Mouse (Mus musculus): Measurements from ENCODE around the gene Zmynd8.

Gene Zmynd8

GRCm38 (mm10) chr2:165896171-165896570 lies 2.6 kb downstream of the Zmynd8 start:
- no peak for DNase-seq

GRCm38 (mm10) chr2:165895687-165896086 lies 3.1 kb downstream of the Zmynd8 start:
- DNase-seq, result no peak

DNA sequence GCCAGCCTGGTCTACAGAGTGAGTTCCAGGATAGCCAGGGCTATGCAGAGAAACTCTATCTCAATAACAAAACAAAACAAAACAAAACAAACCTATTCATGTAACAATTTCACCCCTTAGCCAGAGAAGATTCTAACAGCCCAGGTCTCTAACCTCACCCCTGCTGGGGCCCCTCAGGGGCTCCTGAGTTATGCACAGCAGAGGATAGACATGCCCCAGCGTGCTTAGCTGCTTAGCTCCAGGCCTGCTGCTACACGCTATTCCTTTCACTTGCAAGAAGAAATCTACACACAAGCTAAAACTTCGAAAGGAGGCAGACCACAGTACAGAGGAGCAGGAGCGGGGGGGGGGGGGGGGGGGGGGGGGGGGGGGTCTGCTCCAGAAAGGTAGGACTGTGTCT lies 4.3 kb downstream of the Zmynd8 start:
- no peak for DNase-seq

GRCm38 (mm10) chr2:165893232-165893631 lies 5.6 kb downstream of the Zmynd8 start:
- no peak for DNase-seq

GRCm38 (mm10) chr2:165892626-165893025 lies 6.2 kb downstream of the Zmynd8 start:
- DNase-seq, result no peak

- no peak for DNase-seq
Measured at GRCm38 (mm10) chr2:165890401-165890800, 8.4 kb downstream of the Zmynd8 start.

DNA sequence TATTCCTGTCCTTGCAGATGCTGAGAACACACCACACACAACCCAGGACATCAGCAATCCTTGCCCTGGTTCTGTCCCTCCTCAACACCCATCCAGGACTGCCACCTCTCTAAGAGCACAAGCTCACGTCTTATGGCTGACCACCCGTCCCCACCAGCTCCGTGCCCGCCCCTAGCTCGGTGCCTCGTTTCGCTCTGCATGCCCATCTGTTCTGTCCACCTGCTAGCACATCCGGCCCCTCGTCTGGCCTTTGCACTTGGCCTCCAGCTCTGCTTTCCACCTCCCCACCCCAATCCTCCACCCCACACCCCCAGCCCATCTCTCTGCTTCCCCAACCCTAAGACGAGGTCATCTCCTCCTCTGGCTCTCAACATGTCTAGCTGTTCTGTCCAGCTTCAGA lies 8.9 kb downstream of the Zmynd8 start:
- no peak for DNase-seq

- no peak for DNase-seq
Measured at GRCm38 (mm10) chr2:165889266-165889665, 9.6 kb downstream of the Zmynd8 start.

DNA sequence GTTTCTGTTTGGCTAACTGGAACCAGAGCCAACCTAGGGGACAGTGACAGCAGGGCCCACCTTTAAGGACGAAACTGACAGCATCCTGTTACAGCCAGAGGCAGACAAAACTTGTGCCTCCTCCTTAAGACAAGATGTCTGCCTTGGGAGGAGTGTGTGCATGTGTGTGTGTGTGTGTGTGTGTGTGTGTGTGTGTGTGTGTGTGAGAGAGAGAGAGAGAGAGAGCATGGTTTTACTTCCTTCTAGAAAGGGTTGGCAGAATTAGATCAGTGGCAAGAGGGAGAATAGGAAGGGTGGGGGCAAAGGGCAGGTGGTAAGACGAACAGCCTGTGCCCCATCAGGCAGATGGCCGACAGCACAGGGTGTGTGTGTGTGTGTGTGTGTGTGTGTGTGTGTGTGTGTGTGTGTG lies 10.0 kb downstream of the Zmynd8 start:
- peak; percentile 69 for DNase-seq

GRCm38 (mm10) chr2:165888396-165888795 lies 10.4 kb downstream of the Zmynd8 start:
- DNase-seq, result peak; percentile 91

- peak; percentile 77 for DNase-seq
Measured at GRCm38 (mm10) chr2:165886857-165887628, 11.8 kb downstream of the Zmynd8 start.

DNA sequence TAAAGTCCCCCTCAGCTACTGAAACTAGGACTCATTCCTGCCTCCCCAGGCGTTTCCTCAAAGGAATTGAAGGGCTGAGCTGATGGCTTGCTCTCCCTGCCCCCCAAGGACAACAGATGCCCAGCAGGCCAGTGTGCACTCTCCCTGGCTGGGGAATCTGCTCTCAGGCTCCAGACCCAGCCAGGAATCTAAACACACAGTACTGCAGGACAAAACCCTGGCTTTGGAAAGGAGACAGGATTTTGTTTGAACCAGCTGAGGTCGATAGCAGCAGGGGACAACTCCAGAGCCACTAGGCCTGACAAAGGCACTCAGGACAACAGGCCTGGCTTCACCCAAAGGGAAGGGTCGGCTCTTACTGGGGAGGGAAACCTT lies 12.3 kb downstream of the Zmynd8 start:
- peak; percentile 64 for DNase-seq

GRCm38 (mm10) chr2:165885951-165886320 lies 12.9 kb downstream of the Zmynd8 start:
- no peak for DNase-seq

DNA sequence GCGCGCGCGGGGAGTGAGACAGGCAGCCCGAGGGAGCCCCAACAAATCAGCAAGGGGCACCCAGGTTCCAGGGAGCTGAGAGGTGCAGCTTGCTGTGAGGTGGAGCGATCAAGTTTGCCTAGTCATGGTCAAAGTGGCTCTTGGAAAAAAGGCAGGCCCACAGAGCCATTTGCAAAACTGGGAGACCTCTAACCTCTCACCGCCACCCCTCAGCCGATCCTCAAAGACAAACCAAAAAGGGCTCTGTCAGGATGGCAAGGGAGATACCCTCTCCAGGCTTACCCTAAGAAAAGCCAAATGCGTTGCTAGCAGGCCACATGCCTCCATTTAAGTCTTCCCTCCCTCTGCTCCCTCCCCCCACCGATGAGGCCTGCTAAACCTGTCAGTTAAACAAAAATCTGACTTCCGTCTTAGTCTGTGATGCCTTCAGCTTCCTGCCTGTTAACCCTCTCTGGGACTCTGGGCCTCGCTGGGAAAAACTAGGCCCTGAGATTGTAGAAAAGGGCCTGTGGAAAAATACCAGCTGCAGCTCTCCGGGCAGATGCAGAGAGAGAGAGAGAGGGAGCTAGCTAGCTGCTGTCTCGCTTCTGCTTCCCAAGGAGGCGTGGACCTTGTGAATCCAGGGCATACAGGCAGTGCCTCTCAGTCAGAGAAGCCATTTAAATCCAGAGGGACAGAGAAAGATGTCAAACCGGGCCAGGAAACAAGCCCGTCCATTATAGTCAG lies 13.4 kb downstream of the Zmynd8 start:
- peak; percentile 80 for DNase-seq

GRCm38 (mm10) chr2:165884577-165885224 lies 14.1 kb downstream of the Zmynd8 start:
- peak; percentile 97 for DNase-seq

- peak; percentile 48 for DNase-seq
Measured at GRCm38 (mm10) chr2:165883846-165884576, 14.8 kb downstream of the Zmynd8 start.

- DNase-seq, result no peak
Measured at GRCm38 (mm10) chr2:165883006-165883405, 15.8 kb downstream of the Zmynd8 start.

DNA sequence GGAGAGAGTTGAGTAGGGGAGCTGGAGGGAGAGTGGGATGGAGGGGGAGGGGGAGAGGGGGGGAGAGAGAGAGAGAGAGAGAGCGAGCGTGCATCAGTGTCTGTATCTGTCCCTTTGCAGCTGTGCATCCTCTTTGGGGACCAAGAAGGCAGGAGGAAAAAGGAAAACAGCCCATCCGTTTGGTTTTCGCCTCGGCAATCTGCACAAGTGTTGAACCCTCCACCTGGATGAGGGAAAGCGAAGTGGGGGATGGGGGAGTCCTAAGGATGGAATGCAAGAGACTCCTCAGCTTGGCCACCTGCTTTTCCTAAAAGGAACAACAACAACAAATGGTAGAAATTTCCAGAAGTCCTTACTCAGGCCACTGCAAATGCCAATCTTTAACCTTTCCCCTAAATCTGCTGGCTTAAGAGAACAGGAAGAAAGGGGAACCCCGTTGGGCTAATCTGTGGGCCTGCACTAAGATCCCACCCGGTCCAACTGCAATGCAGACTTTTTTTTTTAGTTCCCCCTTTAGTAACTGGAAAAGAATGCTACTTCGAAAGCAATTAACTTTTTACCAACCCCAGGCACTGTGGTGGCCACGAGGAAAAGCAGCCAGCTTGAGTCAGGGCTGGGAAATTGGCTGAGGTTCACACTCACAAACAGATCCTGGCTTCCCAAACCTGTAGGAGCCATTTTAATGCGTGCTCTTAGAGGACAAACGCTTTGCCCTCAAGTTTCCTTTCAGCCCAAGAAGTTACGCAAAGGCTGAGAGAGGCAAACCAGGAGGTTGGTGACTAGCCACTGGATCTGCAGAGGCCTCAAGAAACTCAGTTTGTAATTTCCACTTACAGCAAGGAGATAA lies 17.0 kb downstream of the Zmynd8 start:
- DNase-seq, result peak; percentile 64

- no peak for DNase-seq
Measured at GRCm38 (mm10) chr2:165881220-165881584, 17.6 kb downstream of the Zmynd8 start.

GRCm38 (mm10) chr2:165880501-165881182 lies 18.2 kb downstream of the Zmynd8 start:
- DNase-seq, result peak; percentile 66

GRCm38 (mm10) chr2:165879403-165880178 lies 19.2 kb downstream of the Zmynd8 start:
- DNase-seq, result peak; percentile 70
